Mouse (Mus musculus) MEL (cell line): ENCODE measurements at regions not wholly inside any gene's neighbourhood (a gene's known extent, or its start where the extent isn't known, plus 50 kb on each side); places are given as distances from the start of the nearest gene placed in this dataset.

ENCODE experiments used
- DNase-seq: peaks from one replicate; pipeline ENCODE4 v3.0.0; 2011; ENCODE audit warnings: low read depth, low spot score
- H3K27ac ChIP-seq: 2 replicates; pipeline ENCODE4 v1.5.1; 2012; ENCODE audit warnings: low read depth, mild to moderate bottlenecking, control low read depth, low read length, moderate library complexity; ENCODE audit not compliant: control insufficient read depth
- H3K27me3 ChIP-seq, 2 experiments: fragments of 150-350 bp in 1 of 2; sonication (generic) in 1 of 2; 2 replicates each; pipeline ENCODE4 v1.6.1; 2012; ENCODE audit warnings: low read length in 2 of 2, mild to moderate bottlenecking in 2 of 2, improper control_type of control experiment in 1 of 2, moderate library complexity in 1 of 2; ENCODE audit not compliant: insufficient read depth in 2 of 2, control insufficient read depth in 1 of 2
- H3K36me3 ChIP-seq, 2 experiments: 2 replicates each; pipeline ENCODE4 v1.6.1; 2012 to 2014; ENCODE audit warnings: low read length in 2 of 2, improper control_type of control experiment in 1 of 2, inconsistent platforms in 1 of 2, mild to moderate bottlenecking in 1 of 2; ENCODE audit not compliant: insufficient read depth in 2 of 2, control insufficient read depth in 1 of 2
- H3K4me1 ChIP-seq, 2 experiments: fragments of 150-350 bp in 1 of 2; sonication (generic) in 1 of 2; 2 replicates each; pipeline ENCODE4 v1.6.1; 2012; ENCODE audit warnings: low read length in 2 of 2, improper control_type of control experiment in 1 of 2, mild to moderate bottlenecking in 1 of 2; ENCODE audit not compliant: insufficient read depth in 2 of 2, control insufficient read depth in 1 of 2
- H3K4me3 ChIP-seq, 2 experiments: fragments of 150-350 bp in 1 of 2; sonication (generic) in 1 of 2; 2 replicates each; pipeline ENCODE4 v1.5.1; 2012; ENCODE audit warnings: low read depth in 2 of 2, low read length in 2 of 2, mild to moderate bottlenecking in 2 of 2, moderate library complexity in 2 of 2, control low read depth in 1 of 2, improper control_type of control experiment in 1 of 2; ENCODE audit not compliant: control insufficient read depth in 1 of 2, insufficient read depth in 1 of 2
- H3K79me2 ChIP-seq: 2 replicates; pipeline ENCODE4 v1.6.1; 2012; ENCODE audit warnings: mild to moderate bottlenecking, low read length, moderate library complexity; ENCODE audit not compliant: control insufficient read depth, poor library complexity, insufficient read depth
- H3K9ac ChIP-seq: 2 replicates; pipeline ENCODE4 v1.6.1; 2012; ENCODE audit warnings: low read depth, mild to moderate bottlenecking, control low read depth, low read length, moderate library complexity; ENCODE audit not compliant: control insufficient read depth, poor library complexity, severe bottlenecking
- H3K9me3 ChIP-seq: fragments of 150-350 bp; sonication (generic); replicated peaks from 2 replicates; pipeline ENCODE4 v1.6.1; 2012; ENCODE audit warnings: mild to moderate bottlenecking, low read length, improper control_type of control experiment, moderate library complexity; ENCODE audit not compliant: insufficient read depth
- CHD1 ChIP-seq: IDR thresholded peaks from 2 replicates; pipeline ENCODE4 v1.6.1; 2012; ENCODE audit warnings: low read depth, mild to moderate bottlenecking, inconsistent platforms, low read length, improper control_type of control experiment
- E2F4 ChIP-seq: IDR thresholded peaks from 2 replicates; pipeline ENCODE4 v1.6.1; 2011; ENCODE audit warnings: low read depth, low read length, improper control_type of control experiment, borderline replicate concordance
- ETS1 ChIP-seq: IDR thresholded peaks from 2 replicates; pipeline ENCODE4 v1.6.1; 2012; ENCODE audit warnings: low read depth, mild to moderate bottlenecking, inconsistent platforms, low read length, improper control_type of control experiment, moderate library complexity
- HCFC1 ChIP-seq: IDR thresholded peaks from 2 replicates; pipeline ENCODE4 v1.6.1; 2012; ENCODE audit warnings: low read depth, mild to moderate bottlenecking, inconsistent platforms, low read length, improper control_type of control experiment, moderate library complexity
- MAFK ChIP-seq: IDR thresholded peaks from 2 replicates; pipeline ENCODE4 v1.6.1; 2011; ENCODE audit warnings: low read depth, mild to moderate bottlenecking, low read length, improper control_type of control experiment, borderline replicate concordance
- MAX ChIP-seq: IDR thresholded peaks from 2 replicates; pipeline ENCODE4 v1.6.1; 2011; ENCODE audit warnings: low read length, improper control_type of control experiment
- MXI1 ChIP-seq: IDR thresholded peaks from 2 replicates; pipeline ENCODE4 v1.6.1; 2011; ENCODE audit warnings: mild to moderate bottlenecking, low read depth, low read length, improper control_type of control experiment
- MYB ChIP-seq: IDR thresholded peaks from 2 replicates; pipeline ENCODE4 v1.6.1; 2011; ENCODE audit warnings: mild to moderate bottlenecking, low read depth, low read length, improper control_type of control experiment
- POLR2A ChIP-seq, 2 experiments: IDR thresholded peaks; 2 replicates each; pipeline ENCODE4 v1.6.1; 2011 to 2012; ENCODE audit warnings: low read length in 2 of 2, mild to moderate bottlenecking in 2 of 2, control low read depth in 1 of 2, improper control_type of control experiment in 1 of 2, low read depth in 1 of 2, moderate library complexity in 1 of 2; ENCODE audit not compliant: control insufficient read depth in 1 of 2, insufficient read depth in 1 of 2, poor library complexity in 1 of 2
- RAD21 ChIP-seq: IDR thresholded peaks from 2 replicates; pipeline ENCODE4 v1.6.1; 2011; ENCODE audit warnings: mild to moderate bottlenecking, low read depth, low read length, improper control_type of control experiment
- TAL1 ChIP-seq: IDR thresholded peaks from 2 replicates; pipeline ENCODE4 v1.6.1; 2012; ENCODE audit warnings: mild to moderate bottlenecking, inconsistent platforms, low read length, moderate library complexity, mixed read lengths
- TBP ChIP-seq: IDR thresholded peaks from 2 replicates; pipeline ENCODE4 v1.8.0; 2011; ENCODE audit warnings: low read depth, low read length, improper control_type of control experiment
- USF1 ChIP-seq: IDR thresholded peaks from 2 replicates; pipeline ENCODE4 v1.6.1; 2014; ENCODE audit warnings: low read depth, mild to moderate bottlenecking, inconsistent platforms, low read length, improper control_type of control experiment, moderate library complexity
- ZMIZ1 ChIP-seq: IDR thresholded peaks from 2 replicates; pipeline ENCODE4 v1.6.1; 2012; ENCODE audit warnings: low read depth, mild to moderate bottlenecking, inconsistent platforms, low read length, improper control_type of control experiment, moderate library complexity

DNA sequence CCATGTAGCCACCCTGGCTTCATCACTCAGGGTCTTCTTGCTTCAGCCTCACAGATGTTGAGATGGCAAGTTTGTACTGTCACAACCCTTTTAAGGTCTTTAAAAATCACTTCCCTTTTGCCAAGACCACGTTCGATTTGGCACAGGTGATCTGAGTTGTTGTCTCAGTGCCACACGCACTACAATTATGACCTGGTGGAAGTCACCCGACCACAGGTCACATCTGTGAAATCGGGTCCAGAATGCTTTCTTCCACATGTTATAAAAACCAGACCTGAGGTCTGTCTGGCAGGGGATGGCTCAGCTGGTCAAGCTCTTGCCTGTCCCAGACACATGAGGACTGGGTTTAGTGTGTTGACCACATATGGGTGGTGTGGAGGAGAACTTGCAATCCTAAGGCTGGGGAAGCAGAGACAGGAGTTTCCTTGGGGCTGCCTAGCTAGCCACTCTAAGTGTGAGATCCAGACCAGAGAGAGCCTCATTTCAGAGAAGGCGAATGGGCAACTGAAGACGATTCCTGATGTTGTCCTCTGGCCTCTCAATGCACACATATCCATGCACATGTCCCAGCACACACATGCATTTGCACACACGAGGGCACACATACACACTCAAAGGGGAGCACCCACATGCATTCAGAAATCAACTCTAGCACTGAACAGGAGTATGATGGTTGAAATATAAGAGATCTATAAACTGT is 176.4 kb downstream of the Foxo1 start:
- no peak overlapping the region for H3K4me3 ChIP-seq
- no peaks in the 10 kb centered on the region for H3K9me3 ChIP-seq
- H3K9ac ChIP-seq = no peak overlapping the region
- H3K4me1 ChIP-seq = no peaks in the 10 kb centered on the region
- H3K79me2 ChIP-seq = no peaks in the 10 kb centered on the region
- no peak for TF ChIP-seq CHD1
- no peak for TF ChIP-seq MYB
- DNase-seq = no peak
- no peak overlapping the region for H3K27ac ChIP-seq
- H3K27me3 ChIP-seq = no peaks in the 10 kb centered on the region
- H3K36me3 ChIP-seq = no peaks in the 10 kb centered on the region

DNA sequence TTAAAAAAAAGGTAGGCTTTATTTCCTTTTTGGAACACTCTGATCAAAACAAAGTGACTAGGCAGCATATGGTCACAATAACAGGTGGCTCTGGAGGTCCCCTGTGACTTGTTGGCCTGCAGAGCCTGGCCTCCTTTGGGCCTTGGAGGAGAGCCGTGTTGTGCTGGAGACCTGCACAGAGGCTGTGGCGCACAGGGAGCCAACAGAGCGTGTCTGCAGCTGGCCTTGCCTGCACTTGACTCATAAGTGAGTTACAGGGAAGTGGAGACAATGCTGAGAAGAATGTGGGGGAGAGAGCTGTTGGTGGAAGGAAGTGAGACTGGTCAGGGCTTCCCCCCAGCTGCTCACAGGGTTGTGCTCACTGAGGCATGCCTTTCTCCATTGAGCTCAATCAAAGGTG is 175.7 kb downstream of the Foxo1 start:
- H3K9ac ChIP-seq = no peak overlapping the region
- TF ChIP-seq MAFK = no peak
- no peak for TF ChIP-seq POLR2A (IDR thresholded peaks at IDR 0.05; ENCODE audit: control insufficient read depth in 1 of 2, insufficient read depth in 1 of 2, low read depth in 1 of 2, low read length in 2 of 2, poor library complexity in 1 of 2)
- no peak for TF ChIP-seq USF1
- TF ChIP-seq HCFC1 = no peak
- no peak for TF ChIP-seq ZMIZ1
- no peak for TF ChIP-seq RAD21
- no peak for TF ChIP-seq CHD1
- no peak for TF ChIP-seq ETS1
- no peak for TF ChIP-seq E2F4
- TF ChIP-seq MXI1 = no peak
- TF ChIP-seq, all 39 proteins: peak for 0
- Histone ChIP-seq H3K4me1 (no peaks in the 10 kb centered on the region), H3K9me3 (no peaks in the 10 kb centered on the region), H3K4me3 (no peak overlapping the region), H3K79me2 (no peaks in the 10 kb centered on the region), H3K36me3 (no peaks in the 10 kb centered on the region), H3K27me3 (no peaks in the 10 kb centered on the region), H3K27ac (no peak overlapping the region)
- no peak for DNase-seq

DNA sequence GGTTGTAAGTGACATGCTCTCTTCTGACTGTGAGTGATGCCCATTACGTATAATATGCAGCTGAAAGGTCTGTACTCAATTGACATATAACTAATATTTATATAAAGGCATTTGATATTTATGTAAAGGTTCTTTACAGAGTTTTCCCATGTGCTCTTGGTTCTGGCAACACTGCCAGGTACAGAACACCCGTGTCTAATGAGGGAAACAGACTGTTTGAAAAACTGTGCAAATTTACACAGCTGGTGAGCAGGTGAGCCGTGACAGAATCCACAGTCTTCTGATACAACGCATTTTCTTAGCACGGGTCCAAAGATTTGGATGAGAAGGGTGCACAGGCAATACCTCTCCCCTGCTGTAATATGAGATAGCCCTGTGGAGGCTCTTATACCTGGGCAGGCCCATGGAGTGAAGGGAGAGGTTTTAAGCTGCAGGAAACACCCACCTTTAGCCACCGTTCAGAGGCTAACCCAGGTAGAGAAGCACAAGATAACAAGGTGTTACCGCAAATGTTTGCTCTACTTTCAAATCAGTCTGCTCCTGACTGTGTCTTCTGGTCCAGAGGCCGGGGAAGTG is 161.0 kb downstream of the Foxo1 start:
- H3K4me3 ChIP-seq = no peak overlapping the region
- H3K9ac ChIP-seq = no peak overlapping the region
- H3K27me3 ChIP-seq = no peaks in the 10 kb centered on the region
- no peaks in the 10 kb centered on the region for H3K36me3 ChIP-seq
- H3K4me1 ChIP-seq = no peaks in the 10 kb centered on the region
- H3K9me3 ChIP-seq = no peaks in the 10 kb centered on the region
- no peak overlapping the region for H3K27ac ChIP-seq
- no peak for DNase-seq
- TF ChIP-seq ZMIZ1 = no peak
- no peak for TF ChIP-seq TAL1
- no peak for TF ChIP-seq USF1
- no peak for TF ChIP-seq MAX
- TF ChIP-seq E2F4 = no peak
- no peak for TF ChIP-seq TBP
- H3K79me2 ChIP-seq = no peaks in the 10 kb centered on the region
